Mouse (Mus musculus) embryonic facial prominence, embryonic 11.5 days (tissue): ENCODE results near the gene Nme8. TPM values are rescaled to one million over a fixed set of nuclear protein-coding genes. Genes with fewer than 3 reads are reported as not detected.

ENCODE experiments used
- ATAC-seq: fragments of 200-750 bp; cut with Nextera tagmentation; replicated peaks from 2 replicates; pipeline ENCODE4 v1.8.0; 2017; ENCODE audit warnings: low read depth; ENCODE audit not compliant: insufficient number of reproducible peaks, low FRiP score, low TSS enrichment
- DNase-seq: peaks from one replicate; pipeline ENCODE4 v3.0.0-alpha.2; 2015; ENCODE audit warnings: low spot score
- H3K27ac ChIP-seq: fragments of 300-500 bp; sonication (generic); replicated peaks from 2 replicates; pipeline ENCODE4 v1.5.1; 2014; ENCODE audit warnings: mild to moderate bottlenecking, low read depth, low read length, control low read depth
- H3K27me3 ChIP-seq: fragments of 300-500 bp; sonication (generic); 2 replicates; pipeline ENCODE4 v1.6.1; 2014; ENCODE audit warnings: mild to moderate bottlenecking, low read length, moderate library complexity, mixed read lengths; ENCODE audit not compliant: control insufficient read depth, insufficient read depth
- H3K36me3 ChIP-seq: fragments of 300-500 bp; sonication (generic); replicated peaks from 2 replicates; pipeline ENCODE4 v1.6.1; 2014; ENCODE audit warnings: low read depth, mild to moderate bottlenecking, low read length, moderate library complexity, mixed read lengths; ENCODE audit not compliant: control insufficient read depth, insufficient read depth
- H3K4me1 ChIP-seq: fragments of 300-500 bp; sonication (generic); 2 replicates; pipeline ENCODE4 v1.6.1; 2014; ENCODE audit warnings: low read length, mixed read lengths; ENCODE audit not compliant: control insufficient read depth, insufficient read depth
- H3K4me2 ChIP-seq: fragments of 300-500 bp; sonication (generic); 2 replicates; pipeline ENCODE4 v1.6.1; 2014; ENCODE audit warnings: low read depth, mild to moderate bottlenecking, control low read depth, low read length, moderate library complexity
- H3K4me3 ChIP-seq: fragments of 300-500 bp; sonication (generic); 2 replicates; pipeline ENCODE4 v1.5.1; 2014; ENCODE audit warnings: low read depth, low read length, control low read depth
- H3K9ac ChIP-seq: fragments of 300-500 bp; sonication (generic); replicated peaks from 2 replicates; pipeline ENCODE4 v1.6.1; 2014; ENCODE audit warnings: mild to moderate bottlenecking, control low read depth, low read length
- H3K9me3 ChIP-seq: fragments of 300-500 bp; sonication (generic); replicated peaks from 2 replicates; pipeline ENCODE4 v1.6.1; 2016; ENCODE audit warnings: mild to moderate bottlenecking, low read length, inconsistent platforms, mixed read lengths; ENCODE audit not compliant: control insufficient read depth
- WGBS: fragments of 180-500 bp; shearing (Covaris S2); extraction: QIAGEN DNeasy Blood & Tissue Kit; methylation state at CpG from one replicate; pipeline ENCODE4 v1.1.7; 2014; 5-methylcytosine and 5-hydroxymethylcytosine counted together
- polyA plus RNA-seq: library from polyadenylated mRNA; unstranded; fragments of >200 nt; fragmentation: Nextera tagmentation; extraction: Ambion mirVana; gene quantifications from 2 replicates; pipeline ENCODE4 v1.2.1, GENCODE M21; 2014

Nme8 gene
- polyA plus RNA-seq, 1 experiment from 2014 or later = not detected

DNA sequence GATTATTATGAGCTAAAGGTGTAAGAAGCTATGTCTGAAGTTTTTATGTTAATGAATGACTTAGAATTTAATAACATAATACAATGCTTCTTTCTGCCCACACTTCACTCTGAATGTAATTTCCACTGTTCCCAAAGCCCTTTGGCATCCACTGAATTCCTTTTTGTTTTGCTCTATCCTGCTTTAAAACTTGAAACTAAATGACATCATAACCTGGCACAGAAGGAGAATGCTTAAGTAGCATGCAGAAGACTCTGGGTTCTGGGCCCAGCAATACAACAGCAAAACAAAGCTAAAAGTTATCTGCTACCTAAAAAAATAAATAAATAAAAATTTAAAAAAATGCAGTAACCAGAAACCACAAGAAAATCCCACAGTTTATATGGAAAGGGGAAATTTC, 23.0 kb downstream of the Nme8 start:
- Histone ChIP-seq H3K4me3 (no peak overlapping the region), H3K27ac (no peak overlapping the region), H3K9me3 (no peaks in the 10 kb centered on the region), H3K36me3 (no peaks in the 10 kb centered on the region), H3K4me2 (no peak overlapping the region), H3K27me3 (no peaks in the 10 kb centered on the region), H3K9ac (no peak overlapping the region), H3K4me1 (no peaks in the 10 kb centered on the region)
- ATAC-seq = no peak
- no peak for DNase-seq

DNA sequence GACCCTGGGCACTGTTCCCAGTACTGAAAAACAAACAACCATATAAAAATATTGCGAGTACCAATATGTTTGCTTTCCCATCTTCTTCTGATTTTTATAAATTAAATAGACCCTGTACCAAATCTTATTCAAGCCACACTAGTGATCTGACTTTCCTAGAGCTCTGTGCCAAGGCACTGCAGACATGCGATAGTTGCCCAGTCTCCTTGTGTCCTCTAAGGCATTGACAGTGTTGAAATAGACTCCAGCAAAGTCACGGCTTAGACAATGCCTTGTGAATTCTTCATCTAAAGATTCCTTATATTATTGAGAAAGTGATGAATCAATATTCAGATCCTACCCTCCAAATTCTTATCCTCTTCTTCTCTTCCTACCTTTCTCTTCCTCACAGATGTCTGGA, 23.6 kb downstream of the Nme8 start:
- Histone ChIP-seq H3K4me3 (no peak overlapping the region), H3K4me1 (no peaks in the 10 kb centered on the region), H3K9ac (no peak overlapping the region), H3K27me3 (no peaks in the 10 kb centered on the region), H3K4me2 (no peak overlapping the region), H3K9me3 (no peaks in the 10 kb centered on the region), H3K27ac (no peak overlapping the region), H3K36me3 (no peaks in the 10 kb centered on the region)
- DNase-seq (no peak), ATAC-seq (no peak)
- WGBS = 89% methylated on average over 3 of the region's 3 CpGs

DNA sequence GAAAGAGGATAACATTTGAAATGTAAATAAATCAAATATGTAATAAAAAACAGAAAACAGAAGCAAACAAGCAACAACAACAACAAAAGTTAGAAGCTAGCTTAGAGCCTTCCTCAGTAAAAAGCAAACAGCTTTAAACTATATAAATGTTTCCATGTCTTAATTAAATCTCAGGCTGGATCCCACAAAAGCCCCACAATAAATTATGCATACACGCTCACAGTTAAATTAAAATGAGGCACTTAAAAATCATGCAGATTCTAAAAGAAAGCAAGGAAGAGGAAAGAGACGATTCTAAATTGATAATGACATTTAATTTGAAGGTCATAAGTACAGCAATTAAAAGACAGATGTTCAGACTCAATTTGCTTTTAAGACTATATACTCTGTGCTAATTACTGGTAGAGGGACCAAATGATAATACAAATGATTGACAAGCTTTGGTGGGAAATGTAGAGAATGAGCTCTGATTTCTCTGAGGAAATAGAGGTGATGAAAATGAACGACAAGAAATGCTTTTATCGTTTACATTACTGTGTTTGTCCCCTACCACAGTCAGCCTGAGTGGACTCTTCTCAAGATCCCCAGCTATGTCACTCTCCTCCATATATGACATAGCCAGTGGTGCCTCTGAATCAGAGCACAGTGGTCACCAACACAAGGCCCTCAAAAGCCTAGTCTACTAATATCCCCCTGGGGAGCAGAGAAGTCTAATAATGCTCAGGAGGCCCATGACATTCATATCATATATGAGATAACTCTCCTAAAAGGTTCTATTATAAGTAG, 29.0 kb downstream of the Nme8 start:
- Histone ChIP-seq H3K4me2 (no peak overlapping the region), H3K9ac (no peak overlapping the region), H3K27me3 (no peaks in the 10 kb centered on the region), H3K9me3 (no peaks in the 10 kb centered on the region), H3K36me3 (no peaks in the 10 kb centered on the region), H3K27ac (no peak overlapping the region), H3K4me3 (no peak overlapping the region), H3K4me1 (no peaks in the 10 kb centered on the region)
- WGBS = 72% methylated on average over 4 of the region's 4 CpGs
- no peak for ATAC-seq
- DNase-seq = no peak

DNA sequence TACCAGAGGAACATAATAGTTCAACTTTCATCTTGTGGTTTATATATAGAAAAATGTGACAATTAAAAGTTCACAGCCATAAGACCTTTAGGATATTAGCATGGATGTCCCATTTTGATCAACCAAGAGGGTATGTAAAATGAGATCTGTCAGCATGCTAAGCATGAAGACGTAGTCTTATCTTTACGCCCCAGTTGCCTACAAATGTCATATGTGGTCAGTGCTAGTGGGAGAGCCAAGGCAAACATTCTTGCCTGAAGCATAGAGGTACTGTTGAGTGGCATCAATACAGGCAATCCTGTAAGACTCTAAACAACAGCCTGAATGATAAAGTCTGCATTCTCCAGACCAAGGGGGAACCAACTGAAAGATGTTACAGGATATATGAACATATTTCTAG, 45.2 kb downstream of the Nme8 start:
- no peaks in the 10 kb centered on the region for H3K9me3 ChIP-seq
- no peaks in the 10 kb centered on the region for H3K27me3 ChIP-seq
- H3K4me3 ChIP-seq = no peak overlapping the region
- no peak overlapping the region for H3K27ac ChIP-seq
- H3K9ac ChIP-seq = no peak overlapping the region
- 93% methylated on average over 2 of the region's 2 CpGs for WGBS
- no peaks in the 10 kb centered on the region for H3K36me3 ChIP-seq
- no peak for DNase-seq
- no peak for ATAC-seq
- no peak overlapping the region for H3K4me2 ChIP-seq
- H3K4me1 ChIP-seq = no peaks in the 10 kb centered on the region

DNA sequence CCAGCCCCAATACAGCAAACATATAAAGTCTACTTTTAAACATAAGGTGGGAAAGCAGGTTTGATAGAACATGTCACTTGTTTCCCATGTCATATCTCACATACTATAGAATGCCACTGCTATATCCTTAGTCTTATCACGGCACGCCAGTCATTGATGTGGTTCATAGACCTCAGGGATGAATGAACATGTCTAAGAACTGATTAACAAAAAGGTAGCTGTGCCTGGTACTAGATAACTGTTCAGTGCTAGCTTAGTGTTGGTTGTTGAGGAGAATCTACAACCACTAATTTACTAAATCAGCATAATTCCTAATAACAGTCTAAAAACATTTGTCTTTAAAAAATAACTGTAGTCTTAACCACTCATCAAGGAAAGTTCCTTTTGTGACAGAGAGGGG, 47.8 kb downstream of the Nme8 start:
- H3K9ac ChIP-seq = no peak overlapping the region
- H3K9me3 ChIP-seq = no peaks in the 10 kb centered on the region
- H3K27me3 ChIP-seq = no peaks in the 10 kb centered on the region
- no peak for DNase-seq
- no peak overlapping the region for H3K4me3 ChIP-seq
- H3K4me1 ChIP-seq = no peaks in the 10 kb centered on the region
- no peaks in the 10 kb centered on the region for H3K36me3 ChIP-seq
- 98% methylated on average over 2 of the region's 2 CpGs for WGBS
- ATAC-seq = no peak
- no peak overlapping the region for H3K4me2 ChIP-seq
- no peak overlapping the region for H3K27ac ChIP-seq

DNA sequence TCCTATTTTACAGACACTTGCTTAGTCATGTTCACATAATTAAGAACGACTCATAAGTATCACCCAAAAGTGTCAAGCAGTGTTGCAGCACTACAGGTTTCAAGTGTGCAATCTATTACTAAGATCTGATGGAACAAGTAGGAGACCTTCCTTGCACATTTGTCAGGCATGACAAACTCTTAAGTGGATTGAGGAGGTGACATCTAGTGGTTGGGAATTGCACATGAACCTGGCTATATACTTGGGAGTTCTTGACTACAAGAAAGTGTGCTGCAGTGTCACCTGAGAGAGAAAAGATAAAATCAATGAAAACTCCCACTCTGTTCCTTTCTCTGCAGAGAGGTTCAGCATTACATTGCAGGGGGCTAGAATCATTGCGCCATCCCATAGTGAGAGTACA, 53.4 kb downstream of the Nme8 start:
- no peak overlapping the region for H3K4me2 ChIP-seq
- 77% methylated on average over 2 of the region's 2 CpGs for WGBS
- no peaks in the 10 kb centered on the region for H3K36me3 ChIP-seq
- no peak for ATAC-seq
- no peak for DNase-seq
- no peaks in the 10 kb centered on the region for H3K4me1 ChIP-seq
- H3K9ac ChIP-seq = no peak overlapping the region
- no peaks in the 10 kb centered on the region for H3K9me3 ChIP-seq
- no peak overlapping the region for H3K27ac ChIP-seq
- H3K27me3 ChIP-seq = no peaks in the 10 kb centered on the region
- H3K4me3 ChIP-seq = no peak overlapping the region

DNA sequence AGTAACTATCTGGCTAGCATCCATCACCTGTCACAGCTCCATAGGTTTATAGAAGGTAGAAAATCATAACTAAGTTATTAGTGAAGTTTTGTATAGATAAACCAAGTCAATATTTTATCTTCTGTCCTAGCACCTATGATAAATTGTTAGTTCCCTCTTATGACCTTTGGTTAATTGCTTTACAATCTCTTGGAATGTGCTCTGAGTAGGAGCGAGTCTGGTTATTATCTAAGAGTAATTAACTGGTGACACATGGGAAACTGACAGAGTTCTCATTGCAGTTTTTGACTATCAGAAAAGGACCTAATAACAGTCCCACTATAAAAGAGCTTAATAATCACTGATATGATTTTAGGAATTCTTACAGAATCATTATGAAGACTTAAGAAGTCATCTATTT, 54.1 kb downstream of the Nme8 start:
- ATAC-seq = no peak
- no peak for DNase-seq
- Histone ChIP-seq H3K9me3 (no peaks in the 10 kb centered on the region), H3K4me1 (no peaks in the 10 kb centered on the region), H3K27ac (no peak overlapping the region), H3K4me2 (no peak overlapping the region), H3K4me3 (no peak overlapping the region), H3K27me3 (no peaks in the 10 kb centered on the region), H3K36me3 (no peaks in the 10 kb centered on the region), H3K9ac (no peak overlapping the region)
- WGBS = 61% methylated on average over 1 of the region's 1 CpGs

DNA sequence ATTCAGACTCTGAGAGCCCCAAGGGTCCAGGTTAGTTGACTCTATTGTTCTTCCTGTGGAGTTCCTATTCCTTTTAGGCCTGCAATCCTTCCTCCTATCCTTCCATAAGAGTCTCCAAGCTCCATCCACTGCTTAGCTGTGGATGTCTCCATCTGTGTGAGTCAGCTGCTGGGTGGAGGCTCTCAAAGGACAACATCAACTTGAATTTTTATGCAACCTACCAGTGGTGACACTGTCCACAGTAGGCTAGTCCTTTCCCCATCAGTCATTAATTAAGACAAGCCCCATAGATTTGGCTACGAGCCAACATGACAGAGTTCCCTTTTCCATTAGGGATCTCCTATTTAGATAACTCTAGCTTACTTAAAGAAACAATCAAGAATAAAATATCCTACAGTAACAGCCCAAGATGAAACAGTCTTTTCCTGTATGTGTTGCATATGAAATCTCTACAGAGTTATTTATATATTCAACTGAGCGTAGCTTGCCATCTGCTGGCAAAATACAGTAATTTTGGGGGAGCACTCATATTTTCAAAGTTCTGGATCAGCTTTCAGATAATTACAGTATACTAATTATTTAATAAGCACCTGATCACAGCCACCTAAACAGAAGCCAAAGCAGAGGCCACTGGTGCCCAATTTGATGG, 57.3 kb downstream of the Nme8 start:
- H3K27me3 ChIP-seq = no peaks in the 10 kb centered on the region
- WGBS = 84% methylated on average over 2 of the region's 2 CpGs
- DNase-seq (peak; percentile 9), ATAC-seq (no peak)
- H3K4me1 ChIP-seq = no peaks in the 10 kb centered on the region
- no peaks in the 10 kb centered on the region for H3K36me3 ChIP-seq
- H3K4me2 ChIP-seq = no peak overlapping the region
- no peak overlapping the region for H3K4me3 ChIP-seq
- H3K9me3 ChIP-seq = no peaks in the 10 kb centered on the region
- no peak overlapping the region for H3K27ac ChIP-seq
- H3K9ac ChIP-seq = no peak overlapping the region
